Mouse (Mus musculus) forebrain, embryonic 11.5 days (tissue): Measurements from ENCODE around the gene Prkce. TPM values are rescaled to one million over a fixed set of nuclear protein-coding genes. Genes with fewer than 3 reads are reported as not detected.

Experiments
- ATAC-seq: fragments of 200-750 bp; cut with Nextera tagmentation; replicated peaks from 2 replicates; pipeline ENCODE4 v1.8.0; 2017; ENCODE audit warnings: moderate TSS enrichment; ENCODE audit not compliant: low FRiP score
- DNase-seq: peaks from one replicate; pipeline ENCODE4 v3.0.0-alpha.2; 2017; ENCODE audit warnings: low spot score
- H3K27ac ChIP-seq: fragments of 300-500 bp; sonication (generic); 2 replicates; pipeline ENCODE4 v1.5.1; 2014; ENCODE audit warnings: low read depth, low read length
- H3K27me3 ChIP-seq: fragments of 300-500 bp; sonication (generic); 2 replicates; pipeline ENCODE4 v1.6.1; 2014; ENCODE audit warnings: mild to moderate bottlenecking, low read length, mixed read lengths; ENCODE audit not compliant: control insufficient read depth, insufficient read depth
- H3K36me3 ChIP-seq: fragments of 300-500 bp; sonication (generic); 2 replicates; pipeline ENCODE4 v1.6.1; 2014; ENCODE audit warnings: mild to moderate bottlenecking, low read length, moderate library complexity, mixed read lengths; ENCODE audit not compliant: control insufficient read depth, insufficient read depth
- H3K4me1 ChIP-seq: fragments of 300-500 bp; sonication (generic); replicated peaks from 2 replicates; pipeline ENCODE4 v1.6.1; 2014; ENCODE audit warnings: low read length, mixed read lengths; ENCODE audit not compliant: control insufficient read depth, insufficient read depth
- H3K4me2 ChIP-seq: fragments of 300-500 bp; sonication (generic); 2 replicates; pipeline ENCODE4 v1.6.1; 2014; ENCODE audit warnings: low read depth, mild to moderate bottlenecking, low read length, moderate library complexity, mixed read lengths; ENCODE audit not compliant: severe bottlenecking
- H3K4me3 ChIP-seq: fragments of 300-500 bp; sonication (generic); 2 replicates; pipeline ENCODE4 v1.5.1; 2014; ENCODE audit warnings: low read depth, low read length
- H3K9ac ChIP-seq: fragments of 300-500 bp; sonication (generic); 2 replicates; pipeline ENCODE4 v1.6.1; 2014; ENCODE audit warnings: low read length
- H3K9me3 ChIP-seq: fragments of 300-500 bp; sonication (generic); 2 replicates; pipeline ENCODE4 v1.6.1; 2016; ENCODE audit warnings: low read length, mixed read lengths; ENCODE audit not compliant: control insufficient read depth
- WGBS: fragments of 180-500 bp; shearing (Covaris S2); extraction: QIAGEN DNeasy Blood & Tissue Kit; methylation state at CpG from one replicate; pipeline ENCODE4 v1.1.7; 2014; 5-methylcytosine and 5-hydroxymethylcytosine counted together
- polyA plus RNA-seq: library from polyadenylated mRNA; unstranded; fragments of >200 nt; fragmentation: Nextera tagmentation; extraction: Ambion mirVana; gene quantifications from 2 replicates; pipeline ENCODE4 v1.2.1, GENCODE M21; 2014

The Prkce gene
- polyA plus RNA-seq, 1 experiment from 2014 or later: 6.0 TPM

GRCm38 (mm10) chr17:86225488-86226186, 58.1 kb downstream of the Prkce start:
- no peak overlapping the region for H3K27ac ChIP-seq
- H3K4me1 ChIP-seq: no peaks in the 10 kb centered on the region
- ATAC-seq (no peak), DNase-seq (no peak)
- H3K4me2 ChIP-seq: no peak overlapping the region
- H3K4me3 ChIP-seq: no peak overlapping the region
- WGBS: 88% methylated on average over 10 of the region's 10 CpGs
- no peaks in the 10 kb centered on the region for H3K9me3 ChIP-seq
- no peak overlapping the region for H3K9ac ChIP-seq
- no peaks in the 10 kb centered on the region for H3K36me3 ChIP-seq
- no peaks in the 10 kb centered on the region for H3K27me3 ChIP-seq

- ATAC-seq (no peak), DNase-seq (no peak)
- Histone ChIP-seq H3K36me3 (no peaks in the 10 kb centered on the region), H3K9ac (no peak overlapping the region), H3K4me2 (no peak overlapping the region), H3K4me1 (no peaks in the 10 kb centered on the region), H3K9me3 (no peaks in the 10 kb centered on the region), H3K27ac (no peak overlapping the region), H3K27me3 (no peaks in the 10 kb centered on the region), H3K4me3 (no peak overlapping the region)
- WGBS: 78% methylated on average over 8 of the region's 8 CpGs
These were observed 58.6 kb downstream of the Prkce start for GRCm38 (mm10) chr17:86226198-86226597.

GRCm38 (mm10) chr17:86226635-86227034, 59.0 kb downstream of the Prkce start:
- no peaks in the 10 kb centered on the region for H3K27me3 ChIP-seq
- DNase-seq (no peak), ATAC-seq (no peak)
- no peaks in the 10 kb centered on the region for H3K36me3 ChIP-seq
- no peak overlapping the region for H3K27ac ChIP-seq
- no peak overlapping the region for H3K4me2 ChIP-seq
- no peaks in the 10 kb centered on the region for H3K9me3 ChIP-seq
- H3K4me1 ChIP-seq: no peaks in the 10 kb centered on the region
- H3K9ac ChIP-seq: no peak overlapping the region
- 91% methylated on average over 7 of the region's 7 CpGs for WGBS
- no peak overlapping the region for H3K4me3 ChIP-seq

GRCm38 (mm10) chr17:86227389-86227788, 59.8 kb downstream of the Prkce start:
- Histone ChIP-seq H3K27ac (no peak overlapping the region), H3K9me3 (no peaks in the 10 kb centered on the region), H3K9ac (no peak overlapping the region), H3K4me3 (no peak overlapping the region), H3K27me3 (no peaks in the 10 kb centered on the region), H3K36me3 (no peaks in the 10 kb centered on the region), H3K4me2 (no peak overlapping the region), H3K4me1 (no peaks in the 10 kb centered on the region)
- 84% methylated on average over 3 of the region's 3 CpGs for WGBS
- no peak for ATAC-seq
- DNase-seq: no peak

- no peak overlapping the region for H3K27ac ChIP-seq
- H3K36me3 ChIP-seq: no peaks in the 10 kb centered on the region
- DNase-seq: no peak
- WGBS: 86% methylated on average over 8 of the region's 8 CpGs
- H3K9me3 ChIP-seq: no peaks in the 10 kb centered on the region
- no peak overlapping the region for H3K4me3 ChIP-seq
- H3K4me1 ChIP-seq: no peaks in the 10 kb centered on the region
- H3K27me3 ChIP-seq: no peaks in the 10 kb centered on the region
- no peak for ATAC-seq
- H3K4me2 ChIP-seq: no peak overlapping the region
- H3K9ac ChIP-seq: no peak overlapping the region
These were observed 61.3 kb downstream of the Prkce start for GRCm38 (mm10) chr17:86228850-86229249.

- H3K27ac ChIP-seq: no peak overlapping the region
- no peaks in the 10 kb centered on the region for H3K4me1 ChIP-seq
- no peak for ATAC-seq
- no peak overlapping the region for H3K4me3 ChIP-seq
- no peak for DNase-seq
- H3K36me3 ChIP-seq: no peaks in the 10 kb centered on the region
- H3K9ac ChIP-seq: no peak overlapping the region
- no peaks in the 10 kb centered on the region for H3K9me3 ChIP-seq
- WGBS: 92% methylated on average over 16 of the region's 16 CpGs
- no peaks in the 10 kb centered on the region for H3K27me3 ChIP-seq
- H3K4me2 ChIP-seq: no peak overlapping the region
These were observed 62.6 kb downstream of the Prkce start for GRCm38 (mm10) chr17:86230141-86230633.

- 93% methylated on average over 12 of the region's 12 CpGs for whole genome bisulfite sequencing
- ATAC-seq (no peak), DNase-seq (no peak)
- no peak overlapping the region for H3K9ac ChIP-seq
- H3K9me3 ChIP-seq: no peaks in the 10 kb centered on the region
- no peak overlapping the region for H3K27ac ChIP-seq
- H3K4me1 ChIP-seq: no peaks in the 10 kb centered on the region
- H3K4me3 ChIP-seq: no peak overlapping the region
- no peak overlapping the region for H3K4me2 ChIP-seq
- H3K36me3 ChIP-seq: no peaks in the 10 kb centered on the region
- no peaks in the 10 kb centered on the region for H3K27me3 ChIP-seq
These were observed 64.2 kb downstream of the Prkce start for GRCm38 (mm10) chr17:86231741-86232179.

GRCm38 (mm10) chr17:86232248-86232647, 64.7 kb downstream of the Prkce start:
- no peak overlapping the region for H3K27ac ChIP-seq

GRCm38 (mm10) chr17:86234587-86235150, 67.1 kb downstream of the Prkce start:
- no peak overlapping the region for H3K27ac ChIP-seq
- DNase-seq (no peak), ATAC-seq (no peak)
- H3K36me3 ChIP-seq: no peaks in the 10 kb centered on the region
- no peak overlapping the region for H3K4me3 ChIP-seq
- no peak overlapping the region for H3K9ac ChIP-seq
- H3K27me3 ChIP-seq: no peaks in the 10 kb centered on the region
- H3K9me3 ChIP-seq: no peaks in the 10 kb centered on the region
- no peak overlapping the region for H3K4me2 ChIP-seq
- WGBS: 86% methylated on average over 9 of the region's 9 CpGs
- no peaks in the 10 kb centered on the region for H3K4me1 ChIP-seq

More at GRCm38 (mm10) chr17:86232248-86232647, 64.7 kb downstream of the Prkce start:
- Histone ChIP-seq H3K4me2 (no peak overlapping the region), H3K4me1 (no peaks in the 10 kb centered on the region), H3K9me3 (no peaks in the 10 kb centered on the region), H3K9ac (no peak overlapping the region), H3K27me3 (no peaks in the 10 kb centered on the region), H3K4me3 (no peak overlapping the region), H3K36me3 (no peaks in the 10 kb centered on the region)
- no peak for DNase-seq
- 87% methylated on average over 4 of the region's 4 CpGs for WGBS
- ATAC-seq: no peak
